Mouse (Mus musculus) lung, postnatal 14 days (tissue): ENCODE data around the gene Plg.

ENCODE experiments used
- DNase-seq: peaks from one replicate; pipeline ENCODE4 v3.0.0; 2021

Gene Plg

DNA sequence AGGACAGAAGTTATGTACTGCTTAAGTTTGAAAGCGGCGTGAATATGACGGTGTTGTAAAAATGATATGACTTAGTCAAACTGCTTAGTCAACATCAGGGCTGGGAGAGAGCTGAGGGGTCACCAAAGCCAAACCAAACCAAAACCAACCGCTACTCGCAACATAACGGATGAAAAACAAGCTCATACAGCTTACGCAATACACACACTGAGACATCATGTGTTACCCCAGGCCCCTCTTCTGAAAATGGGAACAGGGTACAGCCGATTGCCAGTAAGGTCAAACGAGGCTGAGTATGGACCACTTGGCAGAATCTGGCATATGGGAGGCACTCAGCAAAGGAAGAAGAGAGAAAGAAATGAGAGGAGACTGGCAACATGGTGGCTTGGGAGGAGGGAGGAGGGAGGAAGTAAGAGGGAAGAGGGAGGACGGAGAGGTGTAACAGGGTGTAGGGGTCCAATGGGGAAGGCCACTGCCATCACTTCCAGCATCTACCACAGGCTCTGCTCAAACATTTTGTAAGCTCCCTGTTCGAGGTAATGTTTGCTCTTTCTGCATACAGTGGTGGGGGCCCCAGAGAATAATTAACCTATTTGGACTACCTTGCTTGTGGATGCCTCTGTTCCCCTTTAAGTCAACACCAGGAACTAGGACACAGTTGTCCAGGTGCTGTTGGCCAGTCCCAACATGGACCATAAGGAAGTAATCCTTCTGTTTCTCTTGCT, at the start of gene Plg:
Plg (plus strand) TSS at position 628 of the 725 bp plus-strand sequence.
- no peak for DNase-seq

DNA sequence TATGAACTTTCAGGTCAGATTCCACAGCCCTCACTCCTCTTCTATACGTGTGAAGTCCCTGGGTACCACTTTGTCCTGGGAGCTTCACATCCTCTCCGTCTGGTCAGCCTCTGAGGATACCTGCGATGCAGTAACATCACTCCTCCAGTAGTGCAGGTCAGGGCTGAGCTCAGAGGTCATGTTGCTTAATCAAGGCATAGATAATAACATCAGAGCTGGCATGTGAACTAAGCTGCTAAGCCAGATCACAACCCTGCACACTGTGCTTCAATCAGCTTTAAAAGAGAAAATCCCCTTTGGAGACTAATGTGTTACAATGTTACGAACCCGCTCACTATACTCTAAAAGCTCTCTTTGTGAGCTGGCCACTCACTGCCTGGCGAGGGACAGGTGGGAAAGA, 43.3 kb upstream of the Plg start:
- DNase-seq: no peak

DNA sequence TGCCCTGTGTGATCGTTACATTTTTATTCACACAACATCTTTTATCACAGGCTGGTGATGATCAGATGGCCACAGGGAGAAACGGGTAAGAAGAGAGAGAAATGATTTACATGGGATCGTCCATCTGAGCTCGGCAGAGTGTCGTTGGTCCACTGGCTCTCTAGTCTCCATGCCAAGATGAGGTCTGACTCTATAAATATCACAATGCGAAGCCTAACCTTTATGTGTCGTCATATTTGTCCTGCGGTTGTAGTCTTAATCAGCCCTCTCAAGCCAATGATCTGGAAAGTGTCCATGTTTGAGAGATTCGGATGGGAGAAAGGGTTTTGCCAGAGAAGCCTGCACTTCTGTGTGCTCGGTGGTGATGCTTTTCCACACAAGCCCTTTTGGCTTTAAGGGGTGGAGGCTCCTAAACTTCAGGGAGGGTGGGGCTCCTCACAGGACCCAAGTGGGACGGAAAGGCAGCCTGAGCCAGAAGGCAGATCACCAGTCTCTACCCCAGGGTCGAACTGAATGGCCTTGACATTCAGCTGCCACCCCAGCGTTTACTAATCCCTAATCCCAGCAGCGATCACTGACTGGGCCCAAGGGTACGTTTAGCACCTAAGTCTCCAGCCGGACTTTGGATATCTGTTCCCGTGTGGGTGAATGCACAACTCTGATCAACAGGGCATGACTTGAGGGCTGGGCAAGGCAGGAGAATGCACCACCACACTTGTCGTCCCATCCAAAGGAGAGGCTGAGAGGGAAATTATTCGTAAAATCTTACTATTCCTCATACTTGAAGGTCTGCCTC, 42.1 kb upstream of the Plg start:
- no peak for DNase-seq

DNA sequence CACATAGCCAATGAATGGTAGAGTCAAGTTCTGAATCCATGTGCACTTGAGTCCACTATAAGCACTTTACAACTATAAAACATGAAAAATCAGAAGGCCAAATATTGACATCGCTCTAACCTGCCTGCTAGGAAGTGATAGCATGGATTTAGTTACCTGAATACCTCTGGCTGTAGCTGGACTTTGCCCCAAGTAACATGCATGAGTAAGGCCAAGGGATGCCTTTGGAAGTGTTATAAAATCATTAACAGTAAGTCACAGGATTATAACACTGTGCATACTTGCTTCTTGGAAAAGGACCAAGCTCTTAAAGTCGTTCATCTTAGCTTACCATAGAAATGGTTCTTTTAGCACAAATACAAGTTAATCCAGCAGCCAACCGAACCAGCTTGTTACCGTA, 41.3 kb upstream of the Plg start:
- no peak for DNase-seq

DNA sequence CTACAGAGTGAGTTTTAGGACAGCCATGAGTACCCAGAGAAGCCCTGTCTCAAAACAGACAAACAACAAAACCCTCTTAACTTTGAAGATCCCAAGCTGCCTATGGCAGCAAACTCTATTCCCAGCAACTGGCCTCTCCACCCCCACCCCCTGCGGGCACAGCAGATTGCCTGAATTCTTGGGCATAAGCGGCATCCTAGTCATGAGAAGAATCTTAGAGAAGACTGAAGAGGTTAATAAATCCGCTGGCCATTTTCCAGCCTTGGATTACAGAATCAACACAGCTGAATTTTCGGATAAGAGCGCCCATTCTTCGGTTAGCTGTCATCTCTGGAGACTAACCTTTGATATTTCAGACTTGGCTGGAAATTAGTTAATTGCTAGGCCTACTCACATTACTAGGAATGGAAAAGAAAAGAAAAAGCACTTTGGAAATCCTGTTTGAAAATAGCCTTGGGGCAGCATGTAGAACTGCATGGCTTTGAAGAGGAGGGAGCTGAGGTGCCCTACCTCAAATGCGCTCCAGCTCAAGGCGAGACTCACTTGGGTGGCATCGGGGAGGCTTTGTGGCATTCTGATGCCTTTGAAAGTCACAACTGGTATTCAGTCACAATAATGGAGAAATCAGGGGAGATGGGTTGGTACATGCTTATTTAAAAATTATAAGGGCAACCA, 34.6 kb upstream of the Plg start:
- DNase-seq: no peak

DNA sequence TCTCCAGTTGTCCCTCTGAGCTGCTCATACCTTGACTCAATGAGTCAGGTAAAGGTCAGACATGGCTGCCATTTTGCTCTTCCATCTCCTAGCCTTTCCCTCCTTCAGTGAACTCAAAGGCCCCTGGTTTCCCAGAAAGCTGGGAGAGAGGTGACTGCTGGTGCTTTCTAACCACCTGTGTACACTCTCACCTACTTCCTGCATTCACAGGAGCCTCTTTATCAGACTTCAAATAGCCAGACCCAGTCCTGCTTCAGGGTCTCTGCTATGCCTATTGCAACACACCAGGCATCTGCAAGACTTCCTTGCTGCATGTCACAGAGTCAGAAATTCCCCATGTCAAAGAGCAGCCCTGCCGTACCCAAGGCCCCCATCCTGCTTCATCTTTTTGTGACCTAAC, 30.9 kb upstream of the Plg start:
- no peak for DNase-seq

DNA sequence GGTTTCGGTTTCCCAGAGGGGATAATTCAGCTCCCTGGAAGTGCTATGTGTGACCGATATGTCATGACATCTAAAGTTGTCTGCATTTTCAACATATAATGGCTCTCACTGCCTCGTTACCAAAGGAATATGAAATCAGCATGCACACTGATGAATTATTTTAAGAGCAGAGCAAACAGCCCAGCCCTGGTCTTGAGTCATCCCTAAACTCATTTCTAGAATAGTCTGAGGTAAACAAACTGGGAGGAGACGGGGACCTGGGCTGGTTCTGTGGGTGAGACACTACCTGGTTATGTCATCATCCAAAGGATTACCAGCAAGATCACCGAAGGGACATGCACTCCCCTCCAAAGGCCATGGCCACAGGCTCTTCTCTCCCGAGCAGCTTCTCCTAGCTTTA, 26.8 kb upstream of the Plg start:
- DNase-seq: no peak

DNA sequence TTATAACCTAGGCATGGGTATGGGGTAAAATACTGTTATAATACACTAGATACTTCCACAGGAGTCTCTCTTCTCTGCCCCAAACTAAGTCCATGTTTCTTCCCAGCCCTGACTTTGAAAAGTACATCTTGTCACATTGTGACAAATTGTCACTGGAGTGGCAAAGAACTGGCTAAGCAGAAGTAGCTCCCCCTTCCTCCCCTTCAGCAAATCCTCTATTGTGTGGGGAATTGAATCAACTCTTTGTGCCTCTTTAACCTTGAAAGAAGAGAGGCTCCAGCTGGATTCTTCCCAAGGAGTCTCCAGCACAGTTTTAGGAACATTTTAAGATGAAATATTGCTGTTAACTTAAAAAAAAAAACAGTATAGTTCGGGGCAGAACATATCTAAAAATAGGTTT, 25.6 kb upstream of the Plg start:
- no peak for DNase-seq

DNA sequence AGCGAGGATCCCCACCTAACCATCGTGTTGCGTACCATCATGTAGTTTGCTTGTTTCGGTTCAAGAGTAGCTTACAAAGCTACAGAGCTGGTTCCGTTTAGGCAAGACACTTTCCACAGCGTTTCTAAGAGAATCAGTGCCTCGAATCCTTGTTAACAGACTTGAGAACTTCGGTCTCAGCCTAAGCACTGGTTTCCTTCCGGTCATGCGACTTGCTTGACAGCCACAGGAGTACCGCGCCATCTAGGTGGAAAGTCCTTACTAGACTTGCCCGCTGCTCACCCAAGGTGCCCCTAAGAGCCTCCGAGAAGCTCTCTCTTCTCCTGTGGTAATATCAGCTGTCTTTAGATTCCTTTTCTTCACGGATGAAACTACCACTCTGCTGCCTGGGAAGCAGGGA, 18.5 kb upstream of the Plg start:
- DNase-seq: no peak

DNA sequence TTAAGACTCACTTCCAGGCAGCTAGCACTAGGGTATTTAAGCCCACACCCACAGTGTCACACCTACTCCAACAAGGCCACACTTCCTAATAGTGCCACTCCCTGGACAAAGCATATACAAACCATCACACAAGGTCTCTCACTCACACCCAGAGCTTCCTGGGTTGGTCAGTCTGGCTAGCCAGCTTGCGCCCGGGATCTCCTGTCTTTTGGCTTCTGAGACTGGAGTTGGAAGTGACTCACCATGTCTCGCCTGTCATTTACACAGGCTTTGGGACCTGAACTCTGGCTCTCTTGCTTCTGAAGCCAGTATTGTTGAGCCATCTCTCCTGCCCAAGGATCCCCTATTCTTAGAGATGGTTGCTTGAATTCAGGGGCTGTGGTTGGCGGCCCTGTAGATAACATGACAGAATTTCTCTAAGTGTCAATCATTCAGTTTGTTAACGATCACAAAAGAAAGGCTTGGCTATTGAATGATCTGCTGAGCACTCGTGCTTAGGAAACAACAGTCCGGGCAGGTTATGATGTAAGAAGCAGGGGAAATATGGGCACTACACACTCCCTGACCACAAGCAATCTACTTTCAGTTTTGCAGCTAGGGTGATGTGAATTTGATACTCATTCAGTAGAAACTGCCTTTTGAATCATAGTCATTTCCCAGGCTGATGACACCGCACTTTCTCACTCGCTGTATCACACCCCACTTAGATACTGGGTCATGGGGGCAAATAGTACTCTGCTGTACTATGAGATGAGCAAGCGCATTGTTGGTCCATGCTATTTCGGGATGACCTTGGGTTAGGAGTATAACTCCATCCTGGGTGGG, 14.6 kb upstream of the Plg start:
- no peak for DNase-seq

DNA sequence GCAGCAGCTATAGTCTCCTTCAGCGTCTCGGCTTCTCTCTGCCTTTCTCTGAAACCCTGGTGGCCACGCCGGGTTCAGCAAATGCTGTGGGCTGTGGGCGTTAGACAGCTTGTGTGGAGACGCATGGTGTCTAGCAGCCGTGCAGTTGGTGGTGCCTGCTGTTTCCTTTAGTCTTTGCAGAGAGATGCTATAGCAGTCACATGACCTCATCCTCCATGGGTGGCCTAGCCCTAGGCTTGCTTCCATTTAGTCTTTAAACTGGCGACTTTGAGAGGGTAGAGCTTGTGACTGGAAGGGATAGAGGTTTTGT, 14.0 kb upstream of the Plg start:
- DNase-seq: no peak

DNA sequence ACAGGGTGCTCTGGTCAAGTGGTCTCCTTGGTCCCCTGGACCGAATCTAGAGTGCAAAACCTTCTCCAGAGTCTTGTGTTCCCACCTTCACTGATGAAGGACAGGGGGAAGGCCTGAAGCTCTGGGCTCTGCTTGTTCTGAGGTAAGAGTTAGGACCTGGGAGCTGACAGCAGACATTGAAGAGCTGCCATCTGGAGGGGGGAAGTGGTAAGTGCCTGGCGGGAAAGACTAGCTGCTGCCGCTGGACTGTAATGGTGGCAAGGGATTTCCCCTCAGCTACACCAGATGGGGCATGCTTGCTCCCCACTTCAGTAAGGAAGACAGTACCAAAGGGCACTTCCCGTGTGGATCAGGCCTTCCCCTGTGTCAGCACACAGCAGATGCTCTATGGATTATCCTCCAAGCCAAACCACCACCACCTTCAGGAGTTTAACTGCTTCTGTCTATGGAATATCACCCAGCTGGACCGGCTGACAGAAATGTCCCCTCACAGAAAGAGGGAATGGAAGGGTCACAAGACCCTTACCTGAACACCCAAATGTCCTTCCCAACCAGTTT, 11.0 kb upstream of the Plg start:
- peak; percentile 64 for DNase-seq

DNA sequence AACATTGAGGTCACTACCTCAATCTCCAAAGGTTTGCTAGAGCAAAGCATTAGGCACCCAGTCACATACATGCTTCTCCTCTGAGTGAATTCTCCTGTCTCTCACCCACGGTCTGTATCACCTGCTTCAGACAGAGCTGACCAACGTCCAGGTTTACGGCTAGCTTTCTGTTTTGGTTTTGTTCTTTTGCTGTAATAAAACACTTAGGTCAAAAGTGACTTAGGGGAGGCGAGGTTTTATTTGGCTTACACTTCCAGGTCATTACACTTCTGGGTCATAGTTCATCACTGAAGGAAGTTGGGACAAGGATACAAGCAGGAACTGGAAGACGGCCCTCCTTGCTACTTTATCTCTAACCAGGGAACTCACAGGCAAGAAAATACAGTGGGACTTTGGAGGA, 9.0 kb upstream of the Plg start:
- no peak for DNase-seq

DNA sequence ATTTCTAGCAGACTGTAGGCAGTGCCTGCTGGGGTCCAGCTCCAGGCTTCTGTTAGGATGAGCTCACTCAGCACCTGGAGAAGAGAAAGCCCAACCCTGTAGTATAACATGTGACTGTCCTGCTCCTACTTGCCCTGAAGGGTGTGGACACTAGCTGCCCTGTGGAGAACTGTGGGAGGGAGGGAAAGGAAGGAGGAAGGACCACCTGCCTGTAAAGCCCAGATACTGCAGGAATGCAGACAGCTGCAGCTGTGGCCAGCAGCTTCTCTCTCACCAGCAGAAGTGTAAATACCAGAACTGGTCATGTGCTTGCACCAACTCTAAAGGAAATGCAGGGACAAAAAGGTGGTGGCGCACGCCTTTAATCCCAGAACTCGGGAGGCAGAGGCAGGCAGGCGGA, 8.1 kb upstream of the Plg start:
- no peak for DNase-seq

DNA sequence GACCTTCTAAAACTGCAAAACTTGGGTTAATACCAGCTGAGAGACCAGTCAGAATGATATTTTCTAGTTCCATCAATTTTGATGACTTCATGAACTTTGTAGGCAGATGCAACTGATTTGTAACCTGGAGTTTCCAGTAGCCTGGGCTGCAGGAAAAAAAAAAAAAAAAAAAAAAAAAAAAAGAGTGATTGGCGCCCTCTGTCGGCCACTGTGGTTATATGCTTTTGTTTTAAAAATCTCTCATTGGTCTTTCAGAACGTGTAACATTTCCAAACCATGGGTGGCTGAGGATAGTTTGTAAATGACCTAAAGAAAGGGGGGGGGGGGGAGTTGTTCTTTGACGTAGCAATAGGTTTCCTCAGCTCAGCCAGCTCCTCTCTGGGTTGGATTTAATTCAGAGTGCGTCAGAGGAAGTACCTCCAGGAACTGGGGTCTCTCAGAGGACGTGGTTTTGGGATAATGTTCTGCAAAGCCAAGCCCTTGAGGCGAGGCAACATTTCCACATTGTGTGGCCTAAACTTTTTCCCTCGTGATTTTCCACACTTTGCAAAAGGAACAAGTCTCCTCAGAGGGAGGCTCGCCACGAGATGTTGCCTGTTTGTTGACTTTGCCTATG, 7.0 kb upstream of the Plg start:
- DNase-seq: peak; percentile 35

DNA sequence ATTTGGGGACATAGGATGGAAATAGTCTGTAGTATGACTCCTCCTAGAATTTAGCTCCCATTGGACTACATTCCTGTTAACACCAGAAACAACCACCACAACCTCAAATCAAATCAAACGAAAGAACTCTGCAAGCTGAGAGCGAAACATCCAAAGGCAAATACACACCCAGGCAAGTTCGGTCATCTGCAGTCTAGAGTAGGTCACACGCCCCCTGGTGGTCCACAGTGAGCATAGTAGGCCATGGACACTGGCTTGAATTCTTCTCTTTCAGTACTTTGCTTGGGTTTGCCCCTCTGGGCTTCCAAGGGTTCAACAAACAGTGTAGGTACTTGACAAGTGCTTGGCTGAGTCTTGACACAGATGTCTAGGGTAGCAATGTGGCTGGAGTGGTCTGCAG, 6.4 kb upstream of the Plg start:
- peak; percentile 81 for DNase-seq

DNA sequence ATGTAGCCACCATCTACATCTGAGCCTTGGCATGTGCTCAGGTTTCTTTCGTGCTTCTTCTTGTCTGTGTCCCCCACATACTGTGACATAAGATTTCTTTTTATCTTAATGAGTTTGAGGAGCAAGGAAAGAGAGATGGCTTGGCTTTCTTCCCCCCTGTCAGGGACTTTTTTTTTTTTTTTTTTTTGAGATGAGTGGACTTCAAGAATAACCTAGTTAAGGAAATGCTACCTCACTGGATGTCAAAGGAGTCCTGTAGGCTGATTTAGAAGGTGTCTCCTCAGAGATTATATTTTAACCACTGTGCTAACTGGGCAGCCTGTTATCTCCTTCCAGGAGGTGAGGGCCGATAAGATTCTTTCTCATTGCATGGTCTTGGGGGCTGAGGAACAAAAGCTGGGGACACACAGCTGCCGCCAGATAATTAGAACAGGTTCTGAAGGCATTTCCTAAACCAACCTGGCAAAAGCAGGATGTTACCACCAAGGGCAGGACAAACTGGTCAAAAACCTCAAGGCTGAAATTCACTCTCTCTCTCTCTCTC, 4.7 kb upstream of the Plg start:
- DNase-seq: no peak

DNA sequence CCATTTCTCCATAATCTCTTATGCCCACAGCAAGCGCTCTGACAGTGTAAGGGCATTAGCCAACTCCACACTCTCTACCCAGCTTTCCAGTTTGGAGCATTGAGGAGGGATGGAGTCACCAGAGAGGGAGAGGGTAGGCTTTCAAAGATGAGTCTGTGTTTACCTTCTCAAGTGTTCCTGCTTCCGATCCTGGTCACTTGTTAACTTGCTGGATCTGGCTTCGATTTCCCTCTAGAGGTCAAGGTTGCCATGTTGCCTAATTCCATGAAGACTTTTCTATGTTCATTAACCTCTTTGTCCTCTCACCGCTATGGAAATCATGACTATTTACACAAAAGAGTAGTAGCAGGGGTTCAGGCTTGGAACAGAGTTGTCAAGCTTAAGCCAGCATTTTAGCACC, 1.9 kb downstream of the Plg start:
- DNase-seq: no peak

DNA sequence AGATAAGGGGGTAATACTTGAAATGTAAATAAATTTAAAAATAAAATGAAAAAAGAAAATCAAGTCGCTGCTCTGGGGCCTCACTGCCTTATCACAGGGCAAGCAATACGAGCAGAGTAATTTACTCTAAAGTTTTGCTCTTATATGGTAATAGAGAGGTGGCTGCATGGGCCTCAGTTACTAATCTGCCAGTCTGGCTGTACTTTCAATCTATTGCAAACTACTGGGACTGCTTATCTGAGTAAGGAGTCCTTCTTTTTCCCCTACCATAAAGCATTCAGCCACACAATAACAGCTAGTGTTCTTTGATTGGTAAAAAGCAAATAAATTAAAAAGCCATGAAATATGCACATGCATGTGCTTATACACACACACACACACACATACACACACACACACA, 3.2 kb downstream of the Plg start:
- no peak for DNase-seq

DNA sequence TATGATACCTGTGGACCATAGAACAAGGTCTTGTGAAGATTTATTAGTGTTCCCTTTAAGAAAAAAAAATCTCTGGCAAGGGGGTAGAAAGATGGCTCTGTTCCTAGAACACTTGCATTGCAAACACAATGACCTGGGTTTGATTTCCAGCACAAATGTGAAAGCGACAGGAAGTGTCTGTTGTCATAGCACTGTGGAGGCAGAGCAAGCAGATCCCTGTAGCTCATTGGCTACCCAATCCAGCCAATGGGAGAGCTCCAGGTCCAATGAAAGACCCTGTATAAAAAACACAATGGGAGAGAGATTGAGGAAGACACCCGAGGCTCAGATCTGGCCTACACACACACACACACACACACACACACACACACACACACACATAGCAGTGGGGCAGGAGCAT, 4.1 kb downstream of the Plg start:
- DNase-seq: no peak

DNA sequence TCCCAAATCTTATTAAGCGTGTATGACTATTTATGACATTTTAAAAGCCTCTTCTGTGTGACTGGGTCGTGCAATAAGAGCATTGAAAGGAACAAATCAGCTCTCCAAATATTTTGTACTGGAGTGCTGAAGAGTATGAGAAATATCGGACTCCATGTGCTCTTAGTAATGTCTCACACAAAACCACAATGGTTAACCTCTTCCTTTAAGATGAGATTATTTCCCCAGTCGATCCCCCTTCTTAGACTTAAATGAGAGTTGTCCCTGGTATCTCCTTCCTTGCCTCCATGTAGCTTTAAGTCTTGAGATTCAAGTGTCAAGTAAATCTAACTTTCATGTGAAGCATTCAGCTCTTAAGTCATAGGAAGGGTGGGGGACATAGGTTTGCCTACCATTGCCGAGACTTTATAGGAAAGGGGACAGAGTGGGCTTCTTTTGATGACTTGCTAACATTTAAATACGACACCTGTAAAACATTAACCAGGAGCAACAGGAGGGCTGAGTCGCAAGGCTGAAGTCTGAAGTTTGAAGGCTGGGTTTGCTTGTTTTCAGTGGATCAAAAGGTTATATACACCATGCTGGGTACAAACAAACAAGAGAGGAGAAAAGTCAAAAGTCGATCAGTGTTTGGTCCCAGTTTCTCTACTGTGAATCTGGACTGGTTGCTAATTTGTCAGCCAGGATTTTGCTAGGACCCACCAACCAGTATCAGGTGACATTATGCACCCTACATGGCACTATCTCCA, 6.8 kb downstream of the Plg start:
- no peak for DNase-seq

DNA sequence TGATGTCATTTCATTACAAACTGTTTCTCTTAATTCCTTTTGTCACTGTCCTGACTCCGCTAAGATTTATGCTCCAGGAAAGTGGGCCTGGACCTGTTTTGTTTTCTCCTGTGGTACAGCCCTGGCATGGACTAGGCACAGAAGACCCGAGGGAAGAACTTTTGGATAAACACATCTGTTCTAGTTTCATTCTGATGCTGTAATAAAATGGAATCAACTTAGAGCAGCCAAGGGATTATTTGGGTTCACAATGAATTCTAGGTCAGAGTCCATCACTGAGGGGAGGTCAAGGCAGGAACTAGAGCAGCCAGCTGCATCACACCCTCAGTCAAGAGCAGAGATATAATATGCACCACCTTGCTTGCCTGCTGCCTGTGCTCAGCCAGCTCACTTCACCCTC, 9.4 kb downstream of the Plg start:
- no peak for DNase-seq
